31 mouse cellular contexts compared by ENCODE assay signal in the genomic region with DNA sequence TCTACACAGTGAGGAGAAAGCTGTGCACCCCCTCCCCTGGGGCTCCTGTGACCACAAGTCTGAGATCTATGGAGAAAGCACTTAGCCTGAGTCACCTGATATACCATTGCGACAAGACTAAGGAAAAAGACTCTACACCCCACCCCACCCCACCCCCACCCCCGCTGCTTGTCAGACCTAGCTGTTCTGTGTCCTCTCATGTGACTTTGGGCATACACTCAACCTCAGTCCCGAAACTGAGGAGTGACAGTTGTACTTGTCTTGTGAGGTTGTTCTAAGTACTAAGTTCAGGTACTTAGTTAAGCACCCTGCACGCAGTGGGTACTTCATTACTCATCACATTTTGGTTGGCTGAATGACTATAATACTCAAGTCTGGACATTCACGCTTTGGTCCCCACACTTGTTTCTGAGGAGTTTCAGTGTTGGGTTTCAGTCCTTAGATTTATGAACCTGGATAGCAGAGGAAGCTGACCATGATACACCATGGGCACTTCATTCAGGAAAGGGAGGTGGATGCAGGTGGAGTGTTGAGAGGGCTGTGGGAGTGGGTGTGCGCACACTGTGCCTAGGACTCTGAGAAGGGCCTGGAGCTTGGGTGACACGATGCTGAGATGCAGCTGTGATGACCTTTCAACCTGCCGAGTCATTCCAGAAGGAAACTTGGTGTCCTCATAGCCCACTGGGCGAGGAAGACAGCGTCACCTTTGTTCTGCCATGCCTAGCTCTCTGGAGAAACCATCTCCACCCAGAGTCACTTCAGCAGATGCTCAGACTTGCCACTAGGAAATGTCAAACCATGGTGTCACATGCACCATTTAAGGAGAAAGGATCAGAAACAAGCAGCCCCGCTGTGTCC. TPM values are rescaled to one million over a fixed set of nuclear protein-coding genes. Genes with fewer than 3 reads are reported as not detected.
"Had no signal": no experiment of that assay in that cellular context is flagged by ENCODE, and none has a peak within 500 bp of the region (broad histone marks: within the 10 kb centered on the region; RNA-seq: fewer than 3 reads in every experiment).

No protein-coding gene starts in this region.

- H3K27me3 ChIP-seq: kidney, embryonic 15.5 days; limb, embryonic 12.5 days; limb, embryonic 15.5 days; lung, embryonic 15.5 days had no signal

- H3K36me3 ChIP-seq: kidney, embryonic 15.5 days; limb, embryonic 12.5 days; limb, embryonic 15.5 days; lung, embryonic 15.5 days had no signal

- DNase-seq: kidney, adult 11 months; kidney, adult 8-10 months; kidney, postnatal 10 days; kidney, postnatal 36 days; layer of hippocampus, postnatal 36 days; lung, adult 18-20 months; lung, postnatal 10 days; midbrain, embryonic 14.5 days; thymus, adult 2 months; thymus, postnatal 14 days; thymus, postnatal 4 days had no signal

- H3K4me1 ChIP-seq: kidney, embryonic 15.5 days; limb, embryonic 12.5 days; limb, embryonic 15.5 days; lung, embryonic 15.5 days had no signal

- H3K27ac ChIP-seq: kidney, embryonic 15.5 days; left cerebral cortex, adult 2 months; limb, embryonic 12.5 days; limb, embryonic 15.5 days; liver, embryonic 14.5 days; lung, embryonic 15.5 days; macrophage; stomach, postnatal 0 days had no signal

- H3K4me3 ChIP-seq: kidney, embryonic 15.5 days; left cerebral cortex, adult 2 months; limb, embryonic 12.5 days; limb, embryonic 15.5 days; lung, embryonic 15.5 days had no signal

- H3K9me3 ChIP-seq: kidney, embryonic 15.5 days; limb, embryonic 12.5 days; limb, embryonic 15.5 days; lung, embryonic 15.5 days had no signal

RNA-seq across cellular contexts. Expression of a gene that starts 3.3 kb away (rescaled TPM):
- total RNA-seq: layer of hippocampus, adult 8-10 months; layer of hippocampus, postnatal 10 days; layer of hippocampus, postnatal 36 days; left cerebral cortex, adult 2 months; left cerebral cortex, postnatal 10 days; left cerebral cortex, postnatal 36 days; midbrain, postnatal 0 days had no signal
- polyA plus RNA-seq: small intestine, adult 2 months had no signal

RNA-seq across cellular contexts. Expression of a gene that starts 12.7 kb away (rescaled TPM):
- total RNA-seq: layer of hippocampus, adult 8-10 months; layer of hippocampus, postnatal 10 days; layer of hippocampus, postnatal 36 days; left cerebral cortex, adult 2 months; left cerebral cortex, postnatal 10 days; left cerebral cortex, postnatal 36 days; megakaryocyte-erythroid progenitor cell, adult 5-6 weeks; midbrain, postnatal 0 days had no signal
- polyA plus RNA-seq: kidney, embryonic 15.5 days; limb, embryonic 12.5 days; limb, embryonic 15.5 days; macrophage; midbrain, embryonic 11.5 days; midbrain, embryonic 14.5 days; midbrain, postnatal 0 days; neural tube, embryonic 11.5 days; neural tube, embryonic 14.5 days; spleen, adult 2 months; stomach, embryonic 14.5 days; stomach, postnatal 0 days had no signal
